Mouse (Mus musculus): ENCODE measurements at regions not wholly inside any gene's neighbourhood (a gene's known extent, or its start where the extent isn't known, plus 50 kb on each side); places are given as distances from the start of the nearest gene placed in this dataset.

- TF ChIP-seq CTCF (conservative IDR thresholded peaks at IDR 0.05; ENCODE audit: insufficient read depth, insufficient read length, low read depth, low read length) = no peak
- no peak for TF ChIP-seq POLR2A (IDR thresholded peaks at IDR 0.05; ENCODE audit: low read depth, low read length)
These were observed 134.5 kb downstream of the Wnt5a start for GRCm38 (mm10) chr14:28639056-28639455.

Measured in kidney, adult 2 months (tissue).